Mouse (Mus musculus) kidney, postnatal 0 days (tissue): Measurements from ENCODE around the gene Kcnip4. TPM values are rescaled to one million over a fixed set of nuclear protein-coding genes. Genes with fewer than 3 reads are reported as not detected.

ENCODE experiments used
- ATAC-seq: fragments of 200-750 bp; cut with Nextera tagmentation; replicated peaks from 2 replicates; pipeline ENCODE4 v1.8.0; 2017; ENCODE audit warnings: low read depth, moderate number of reproducible peaks, moderate TSS enrichment, moderate library complexity; ENCODE audit not compliant: low FRiP score
- DNase-seq: peaks from one replicate; pipeline ENCODE4 v3.0.0-alpha.2; 2016; ENCODE audit warnings: low spot score
- H3K27ac ChIP-seq: fragments of 300-500 bp; sonication (generic); 2 replicates; pipeline ENCODE4 v1.5.1; 2014; ENCODE audit warnings: mild to moderate bottlenecking
- H3K27me3 ChIP-seq: fragments of 300-500 bp; sonication (generic); 2 replicates; pipeline ENCODE4 v1.6.1; 2014; ENCODE audit warnings: low read length, mixed read lengths; ENCODE audit not compliant: insufficient read depth
- H3K36me3 ChIP-seq: fragments of 300-500 bp; sonication (generic); 2 replicates; pipeline ENCODE4 v1.6.1; 2014; ENCODE audit warnings: low read length, mixed read lengths; ENCODE audit not compliant: insufficient read depth
- H3K4me1 ChIP-seq: fragments of 300-500 bp; sonication (generic); replicated peaks from 2 replicates; pipeline ENCODE4 v1.6.1; 2014; ENCODE audit warnings: antibody characterized with exemption, low read length, mixed read lengths; ENCODE audit not compliant: insufficient read depth
- H3K4me2 ChIP-seq: fragments of 300-500 bp; sonication (generic); 2 replicates; pipeline ENCODE4 v1.6.1; 2014; ENCODE audit warnings: mild to moderate bottlenecking, low read length, moderate library complexity, mixed read lengths
- H3K4me3 ChIP-seq: fragments of 300-500 bp; sonication (generic); replicated peaks from 2 replicates; pipeline ENCODE4 v1.5.1; 2014; ENCODE audit warnings: low read depth, low read length
- H3K9ac ChIP-seq: fragments of 300-500 bp; sonication (generic); 2 replicates; pipeline ENCODE4 v1.6.1; 2014; ENCODE audit warnings: low read depth, low read length
- H3K9me3 ChIP-seq: fragments of 300-500 bp; sonication (generic); replicated peaks from 2 replicates; pipeline ENCODE4 v1.6.1; 2016; ENCODE audit warnings: low read length, inconsistent platforms, mixed read lengths
- CTCF ChIP-seq: IDR thresholded peaks from 2 replicates; pipeline ENCODE4 v1.5.1; 2016; ENCODE audit warnings: antibody characterized with exemption, low read depth, mild to moderate bottlenecking, moderate library complexity
- WGBS: fragments of 180-500 bp; shearing (Covaris S2); extraction: QIAGEN DNeasy Blood & Tissue Kit; methylation state at CpG from one replicate; pipeline ENCODE4 v1.1.7; 2014; 5-methylcytosine and 5-hydroxymethylcytosine counted together
- polyA plus RNA-seq: library from polyadenylated mRNA; unstranded; fragments of >200 nt; fragmentation: Nextera tagmentation; extraction: Ambion mirVana; gene quantifications from 2 replicates; pipeline ENCODE4 v1.2.1, GENCODE M21; 2015

The Kcnip4 gene
- polyA plus RNA-seq, 1 experiment from 2014 or later: 1.2 TPM

GRCm38 (mm10) chr5:48679733-48680595 lies 844.7 kb downstream of the Kcnip4 start:
- Histone ChIP-seq H3K9me3 (no peaks in the 10 kb centered on the region), H3K4me2 (no peak overlapping the region), H3K9ac (no peak overlapping the region), H3K4me3 (no peak overlapping the region), H3K4me1 (no peaks in the 10 kb centered on the region), H3K27ac (no peak overlapping the region), H3K36me3 (no peaks in the 10 kb centered on the region), H3K27me3 (no peaks in the 10 kb centered on the region)
- no peak for ATAC-seq
- DNase-seq: peak; percentile 22
- TF ChIP-seq CTCF: no peak
- 43% methylated on average over 8 of the region's 8 CpGs for WGBS

DNA sequence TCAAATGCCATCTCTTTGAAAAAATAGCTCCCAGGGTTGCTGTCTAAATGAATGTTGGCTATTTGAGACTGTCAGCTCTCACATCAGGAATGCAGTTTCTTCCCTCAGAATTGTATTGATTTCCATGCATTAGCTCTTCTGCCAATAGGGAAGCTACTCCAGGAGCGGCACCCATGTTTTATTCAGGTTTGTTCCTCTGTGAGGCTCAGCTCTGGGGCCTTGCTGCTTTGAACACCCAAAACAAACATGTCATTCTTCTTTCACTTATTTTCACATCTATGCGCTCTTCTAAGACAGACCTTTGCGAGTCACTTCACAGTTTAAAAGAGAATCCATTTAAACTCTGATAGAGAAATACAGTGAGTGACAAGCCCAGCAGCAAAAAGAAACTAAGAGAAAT lies 862.2 kb downstream of the Kcnip4 start:
- H3K9me3 ChIP-seq: no peaks in the 10 kb centered on the region
- 92% methylated on average over 3 of the region's 3 CpGs for WGBS
- no peak overlapping the region for H3K4me2 ChIP-seq
- no peaks in the 10 kb centered on the region for H3K27me3 ChIP-seq
- H3K27ac ChIP-seq: no peak overlapping the region
- no peak for DNase-seq
- H3K9ac ChIP-seq: no peak overlapping the region
- H3K4me1 ChIP-seq: no peaks in the 10 kb centered on the region
- ATAC-seq: no peak
- H3K36me3 ChIP-seq: no peaks in the 10 kb centered on the region
- no peak overlapping the region for H3K4me3 ChIP-seq
- TF ChIP-seq CTCF: no peak

DNA sequence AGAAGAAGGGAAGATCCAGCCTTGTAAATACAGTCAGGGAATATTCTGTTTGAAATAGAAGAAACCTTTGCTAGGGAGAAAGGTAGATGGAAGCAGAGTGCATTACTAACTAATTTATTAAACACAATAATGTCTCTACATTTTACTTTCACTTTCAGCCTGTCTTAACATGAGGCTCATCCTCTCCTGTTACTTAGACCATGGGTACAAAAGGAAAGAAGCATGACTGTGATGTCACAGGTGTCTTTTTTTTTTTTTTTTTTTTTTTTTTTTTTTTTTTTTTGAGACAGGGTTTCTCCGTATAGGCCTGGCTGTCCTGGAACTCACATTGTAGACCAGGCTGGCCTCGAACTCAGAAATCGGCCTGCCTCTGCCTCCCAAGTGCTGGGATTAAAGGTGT lies 864.7 kb downstream of the Kcnip4 start:
- H3K27ac ChIP-seq: no peak overlapping the region
- H3K4me3 ChIP-seq: no peak overlapping the region
- ATAC-seq (no peak), DNase-seq (no peak)
- H3K4me1 ChIP-seq: no peaks in the 10 kb centered on the region
- H3K9me3 ChIP-seq: no peaks in the 10 kb centered on the region
- H3K27me3 ChIP-seq: no peaks in the 10 kb centered on the region
- H3K4me2 ChIP-seq: no peak overlapping the region
- WGBS: 92% methylated on average over 3 of the region's 3 CpGs
- no peak for TF ChIP-seq CTCF
- no peak overlapping the region for H3K9ac ChIP-seq
- H3K36me3 ChIP-seq: no peaks in the 10 kb centered on the region

DNA sequence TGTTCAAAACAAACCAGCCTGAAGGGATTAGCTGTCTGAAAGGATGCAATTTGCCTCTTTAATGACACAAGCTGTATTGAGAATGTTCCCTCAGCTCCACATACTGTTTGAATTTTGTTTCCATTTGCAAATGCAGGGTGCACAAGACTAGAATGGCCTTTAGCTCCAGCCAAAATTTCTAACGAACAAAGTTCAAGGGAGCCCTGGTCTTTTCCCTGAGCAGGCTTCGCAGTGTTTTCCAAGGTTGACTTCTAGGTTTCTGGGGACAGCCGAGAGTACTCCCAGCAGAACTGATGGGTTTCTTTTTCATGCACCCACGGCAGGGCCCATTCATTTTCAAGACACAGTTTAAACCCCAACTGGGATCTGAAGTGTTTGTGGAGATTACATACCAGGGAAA lies 874.2 kb downstream of the Kcnip4 start:
- DNase-seq: no peak
- 57% methylated on average over 4 of the region's 4 CpGs for WGBS
- H3K4me1 ChIP-seq: no peaks in the 10 kb centered on the region
- H3K27ac ChIP-seq: no peak overlapping the region
- no peaks in the 10 kb centered on the region for H3K9me3 ChIP-seq
- H3K4me3 ChIP-seq: no peak overlapping the region
- no peaks in the 10 kb centered on the region for H3K36me3 ChIP-seq
- no peak for TF ChIP-seq CTCF
- no peak overlapping the region for H3K4me2 ChIP-seq
- no peak overlapping the region for H3K9ac ChIP-seq
- ATAC-seq: no peak
- no peaks in the 10 kb centered on the region for H3K27me3 ChIP-seq

DNA sequence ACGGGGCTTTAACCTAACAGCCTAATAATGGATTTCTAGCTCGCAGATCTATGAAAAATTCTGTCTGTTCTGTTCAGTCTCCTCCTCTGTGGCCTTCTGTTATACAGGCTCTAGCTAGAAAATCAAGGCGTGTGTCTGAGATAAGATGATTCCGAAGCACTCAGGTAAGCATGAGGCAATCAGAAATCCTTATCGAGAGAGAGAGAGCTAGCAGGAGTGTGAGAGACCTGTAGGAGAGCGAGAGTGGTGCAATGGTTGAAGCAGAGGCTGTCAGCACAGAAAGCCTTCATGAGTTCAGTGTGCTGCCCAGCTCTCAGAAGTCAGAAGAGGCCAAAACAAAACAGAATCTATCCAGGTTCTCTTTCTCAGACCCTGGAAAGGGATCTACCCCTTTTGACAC lies 888.0 kb downstream of the Kcnip4 start:
- Histone ChIP-seq H3K9ac (no peak overlapping the region), H3K9me3 (no peaks in the 10 kb centered on the region), H3K4me2 (no peak overlapping the region), H3K27me3 (no peaks in the 10 kb centered on the region), H3K27ac (no peak overlapping the region), H3K4me1 (no peaks in the 10 kb centered on the region), H3K4me3 (no peak overlapping the region), H3K36me3 (no peaks in the 10 kb centered on the region)
- WGBS: 75% methylated on average over 6 of the region's 6 CpGs
- DNase-seq: no peak
- no peak for TF ChIP-seq CTCF
- no peak for ATAC-seq

DNA sequence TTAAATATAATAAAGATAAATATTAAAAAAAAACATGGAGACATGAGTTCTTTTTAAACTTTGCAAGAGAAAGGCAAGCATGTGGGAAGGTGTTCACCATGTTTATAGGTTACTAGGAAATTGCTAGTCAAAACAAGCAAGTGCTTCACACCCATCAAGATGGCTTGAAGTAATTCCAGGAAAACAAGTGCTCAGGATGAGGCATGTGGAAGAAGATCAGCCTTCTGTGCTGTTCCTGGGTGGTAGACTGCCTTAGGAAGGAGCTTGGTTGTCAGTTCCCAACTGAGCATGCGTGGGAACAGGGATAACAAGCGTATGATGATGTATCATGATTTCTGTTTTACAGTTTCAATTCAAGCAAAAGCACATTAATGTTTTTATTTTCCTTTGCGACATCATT lies 891.1 kb downstream of the Kcnip4 start:
- Histone ChIP-seq H3K4me2 (no peak overlapping the region), H3K27ac (no peak overlapping the region), H3K4me3 (no peak overlapping the region), H3K27me3 (no peaks in the 10 kb centered on the region), H3K9me3 (no peaks in the 10 kb centered on the region), H3K9ac (no peak overlapping the region), H3K36me3 (no peaks in the 10 kb centered on the region), H3K4me1 (no peaks in the 10 kb centered on the region)
- TF ChIP-seq CTCF: no peak
- WGBS: 87% methylated on average over 3 of the region's 3 CpGs
- DNase-seq (no peak), ATAC-seq (no peak)

DNA sequence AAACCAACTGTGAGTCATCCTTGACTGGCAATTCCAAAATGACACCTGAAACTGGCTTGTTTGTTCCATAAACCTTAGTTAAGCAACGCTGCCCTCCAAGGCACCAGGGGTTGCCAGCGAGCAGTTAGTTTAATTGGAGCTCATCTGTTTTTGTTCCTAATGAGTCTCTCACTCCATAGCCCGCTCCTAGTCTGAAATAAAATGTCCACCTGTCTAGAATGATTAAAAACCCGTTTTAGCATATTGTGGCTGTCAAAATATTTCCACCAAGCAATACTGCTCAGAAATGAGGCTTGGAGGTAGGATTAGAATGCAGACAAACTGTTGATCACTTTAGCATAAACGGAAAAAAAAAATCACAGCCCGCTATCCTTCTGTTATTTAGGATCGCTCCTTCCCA lies 901.3 kb downstream of the Kcnip4 start:
- no peaks in the 10 kb centered on the region for H3K9me3 ChIP-seq
- H3K4me2 ChIP-seq: no peak overlapping the region
- no peaks in the 10 kb centered on the region for H3K27me3 ChIP-seq
- WGBS: 70% methylated on average over 7 of the region's 7 CpGs
- H3K9ac ChIP-seq: no peak overlapping the region
- H3K4me3 ChIP-seq: no peak overlapping the region
- H3K4me1 ChIP-seq: no peaks in the 10 kb centered on the region
- DNase-seq (no peak), ATAC-seq (no peak)
- TF ChIP-seq CTCF: no peak
- no peak overlapping the region for H3K27ac ChIP-seq
- no peaks in the 10 kb centered on the region for H3K36me3 ChIP-seq
